Mouse (Mus musculus) kidney, postnatal 14 days (tissue): Measurements from ENCODE around the gene Gm11937.
"Not testable (repeated sequence)": the region's sequence is repeated elsewhere in the genome, so short reads cannot be mapped to it uniquely, and the experiment has no call there.

Source experiments
- DNase-seq: peaks from one replicate; pipeline ENCODE4 v3.0.0; 2022; ENCODE audit warnings: mixed read lengths

The Gm11937 gene

GRCm38 (mm10) chr11:99610089-99610488, at the start of gene Gm11937:
Gm11937 (minus strand) TSS chr11:99610189.
- DNase-seq, result not testable (repeated sequence)

GRCm38 (mm10) chr11:99659256-99659655, 49.3 kb upstream of the Gm11937 start:
- DNase-seq, result no peak

DNA sequence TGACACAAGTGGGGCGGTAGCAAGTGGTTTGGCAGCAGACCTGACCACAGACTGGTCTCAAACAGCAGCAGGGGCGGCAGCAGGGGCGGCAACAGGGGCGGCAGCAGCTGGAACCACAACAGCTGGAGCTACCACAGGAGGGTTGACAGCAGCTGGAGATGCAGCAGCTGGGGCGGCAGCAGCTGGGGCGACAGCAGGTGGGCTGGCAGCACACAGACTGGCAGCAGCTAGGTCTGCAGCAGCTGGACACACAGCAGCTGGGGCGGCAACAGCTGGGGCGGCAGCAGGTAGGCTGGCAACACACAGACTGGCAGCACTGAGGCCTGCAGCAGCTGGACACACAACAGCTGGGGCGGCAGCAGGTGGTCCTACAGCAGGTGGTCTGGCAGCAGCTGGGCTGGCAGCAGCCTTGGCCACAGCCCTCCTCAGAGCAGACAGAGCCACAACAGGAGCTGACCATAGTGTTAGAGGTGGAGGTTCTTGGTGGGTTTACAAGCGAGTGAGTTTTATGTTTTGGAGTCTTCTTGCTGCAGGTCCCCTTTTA, 48.5 kb upstream of the Gm11937 start, which contains the start of gene Gm11563:
TSS of gene Gm11563 (minus strand) at position 494 of the 544 bp plus-strand sequence.
- not testable (repeated sequence) for DNase-seq

- DNase-seq, result no peak
Measured at GRCm38 (mm10) chr11:99657051-99657450, 47.1 kb upstream of the Gm11937 start.

DNA sequence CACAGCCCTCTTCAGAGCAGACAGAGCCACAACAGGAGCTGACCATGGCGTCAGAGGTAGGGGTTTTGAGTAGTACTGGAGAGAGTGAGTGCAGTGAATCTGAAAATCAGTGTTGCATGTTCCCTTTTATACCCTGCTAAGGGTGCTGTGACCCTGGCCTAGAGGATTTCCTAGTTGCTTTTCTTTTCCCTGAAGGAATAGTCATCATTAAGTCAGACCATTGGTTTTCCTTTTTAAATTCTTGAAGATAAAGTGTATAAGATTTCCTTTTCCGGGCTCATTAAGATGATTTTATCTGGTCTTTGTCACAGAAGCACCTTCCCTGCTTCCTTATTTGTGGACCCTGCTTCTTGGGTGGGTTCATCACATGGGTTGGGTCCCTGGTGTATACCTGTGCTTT, 40.1 kb upstream of the Gm11937 start, which contains the start of gene Gm11555:
TSS of gene Gm11555 (minus strand) at position 101 of the 400 bp plus-strand sequence.
- no peak for DNase-seq

DNA sequence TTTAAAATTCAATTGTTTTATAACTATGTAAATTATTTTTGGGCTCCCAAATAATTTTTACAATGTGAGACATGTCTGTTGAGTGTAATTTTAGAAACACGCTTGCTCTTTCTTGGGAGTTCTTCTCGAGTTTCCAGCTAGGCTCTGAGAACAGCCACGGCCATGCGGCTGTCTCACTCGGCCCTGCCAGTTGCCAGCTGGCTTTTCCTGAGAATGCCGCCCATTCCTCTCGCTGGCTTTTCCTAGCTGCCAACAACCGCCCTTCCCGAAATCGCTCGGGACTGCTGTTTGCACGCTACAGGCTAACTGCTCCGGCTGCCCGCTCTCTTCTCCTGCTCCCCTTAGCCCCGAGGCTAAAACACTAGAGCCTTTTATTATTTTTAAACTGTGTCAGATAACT, 36.5 kb upstream of the Gm11937 start:
- DNase-seq, result no peak

GRCm38 (mm10) chr11:99644351-99644750, 34.4 kb upstream of the Gm11937 start:
- no peak for DNase-seq

GRCm38 (mm10) chr11:99643635-99644139, 33.7 kb upstream of the Gm11937 start, which contains the start of gene Krtap4-7:
Krtap4-7 (minus strand) TSS chr11:99644089.
- DNase-seq, result not testable (repeated sequence)

GRCm38 (mm10) chr11:99640926-99641325, 30.9 kb upstream of the Gm11937 start:
- DNase-seq, result no peak

- no peak for DNase-seq
Measured at GRCm38 (mm10) chr11:99637086-99637485, 27.1 kb upstream of the Gm11937 start.

- no peak for DNase-seq
Measured at GRCm38 (mm10) chr11:99634653-99635134, 24.7 kb upstream of the Gm11937 start, which contains the start of gene Krtap4-2. Krtap4-2 (minus strand) TSS chr11:99635084.

DNA sequence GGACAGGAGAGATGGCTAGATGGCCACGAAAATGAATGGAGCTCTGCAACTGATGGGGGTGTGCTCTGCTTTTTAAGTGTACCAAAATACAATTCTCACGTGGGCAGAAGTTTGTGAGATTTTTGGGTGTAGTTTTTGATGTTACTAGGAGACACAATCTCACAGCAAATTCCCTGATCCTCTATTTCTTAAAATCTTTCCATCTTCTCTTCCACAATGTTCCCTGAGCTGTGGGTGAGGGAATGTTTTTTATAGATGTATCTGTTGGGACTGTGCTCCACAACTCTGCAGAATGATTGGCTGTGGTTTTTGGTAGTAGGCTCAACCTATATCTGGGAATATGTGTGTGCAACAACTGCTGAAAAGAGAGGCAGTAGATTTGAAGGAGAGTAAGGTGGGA, 23.3 kb upstream of the Gm11937 start:
- no peak for DNase-seq

DNA sequence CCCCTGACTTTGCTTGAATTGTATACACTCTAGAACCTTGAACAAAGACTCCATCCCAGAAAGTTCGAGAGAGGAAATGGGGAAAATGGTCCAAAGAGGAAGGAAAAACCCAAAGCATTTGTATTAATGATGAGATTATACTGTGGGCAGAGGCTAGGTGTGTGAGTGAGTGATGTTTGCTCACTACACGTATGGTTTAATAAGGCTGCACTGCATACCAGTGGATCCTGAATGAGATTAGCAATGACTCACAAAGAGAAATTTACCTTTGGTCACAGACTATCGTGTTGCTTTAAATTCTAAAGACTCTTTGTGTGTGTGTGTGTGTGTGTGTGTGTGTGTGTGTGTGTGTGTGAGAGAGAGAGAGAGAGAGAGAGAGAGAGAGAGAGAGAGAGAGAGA, 20.9 kb upstream of the Gm11937 start:
- DNase-seq, result no peak

DNA sequence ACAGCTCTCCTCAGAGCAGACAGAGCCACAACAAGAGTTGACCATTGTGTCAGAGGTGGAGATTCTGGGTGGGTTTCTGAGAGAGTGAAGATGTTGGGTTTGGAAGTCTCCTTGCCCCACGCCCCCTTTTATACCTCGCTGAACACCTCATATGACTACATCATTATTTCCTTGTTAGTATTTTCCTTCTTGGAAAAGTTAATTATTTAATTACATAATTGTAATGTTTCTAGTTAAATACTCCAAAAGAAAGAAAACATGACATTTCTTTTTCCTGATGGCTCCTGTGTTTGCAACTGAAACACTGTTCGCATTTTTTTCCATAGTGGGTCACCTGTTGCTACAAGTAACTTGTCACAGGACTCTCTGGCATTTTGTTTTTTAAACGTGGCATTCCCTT, 18.1 kb upstream of the Gm11937 start, which contains the start of gene Krtap4-1:
TSS of gene Krtap4-1 (minus strand) at position 101 of the 400 bp plus-strand sequence.
- DNase-seq, result no peak

DNA sequence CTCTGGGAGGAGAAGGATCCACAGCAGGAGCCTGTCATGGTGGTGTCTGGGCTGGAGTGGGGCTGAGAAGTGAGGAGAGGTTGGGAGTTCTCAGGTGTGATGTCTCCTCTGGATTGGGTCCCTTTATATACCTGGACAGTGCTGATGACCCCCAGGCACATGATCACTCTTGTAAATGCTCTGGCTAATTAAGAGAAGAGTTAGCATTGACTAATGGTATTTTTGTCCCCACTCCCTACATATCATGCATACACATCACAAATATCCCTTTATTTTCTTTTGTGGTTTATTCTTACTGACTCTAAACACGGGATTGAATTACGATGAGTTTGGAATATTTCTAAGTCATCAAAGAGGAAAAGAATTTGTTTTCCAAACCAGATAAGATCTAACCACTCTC, 10.3 kb upstream of the Gm11937 start, which contains the start of gene Gm11562:
TSS of gene Gm11562 (minus strand) at position 101 of the 400 bp plus-strand sequence.
- DNase-seq, result no peak

GRCm38 (mm10) chr11:99614796-99615363, 4.9 kb upstream of the Gm11937 start, which contains the start of gene Krtap2-4:
Krtap2-4 (minus strand) TSS chr11:99614846.
- DNase-seq, result no peak

GRCm38 (mm10) chr11:99609126-99609525, 863 bp downstream of the Gm11937 start:
- DNase-seq, result no peak

GRCm38 (mm10) chr11:99603208-99603607, 6.8 kb downstream of the Gm11937 start, which contains the start of gene Gm11938:
Gm11938 (minus strand) TSS chr11:99603308.
- not testable (repeated sequence) for DNase-seq

DNA sequence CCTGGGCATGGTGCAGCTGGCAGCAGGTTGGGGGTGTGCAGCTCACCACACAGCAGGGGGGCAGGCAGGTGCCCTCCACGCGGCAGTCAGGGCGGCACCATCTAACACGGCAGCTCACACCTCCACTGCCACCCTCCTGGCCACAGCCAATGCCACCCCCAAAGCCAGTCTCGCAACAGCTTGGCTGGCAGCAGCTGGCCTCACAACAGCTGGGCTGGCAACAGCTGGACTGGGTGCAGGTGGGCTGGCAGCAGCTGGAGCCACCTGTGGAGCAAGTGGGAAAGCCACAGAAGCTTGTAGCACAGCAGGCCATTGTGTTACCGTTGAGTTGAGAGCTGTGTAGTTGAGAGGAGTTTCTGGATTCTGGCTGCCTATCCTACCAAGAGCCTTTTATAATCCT, 12.2 kb downstream of the Gm11937 start, which contains the start of gene Krtap9-3:
TSS of gene Krtap9-3 (minus strand) at position 364 of the 400 bp plus-strand sequence.
- DNase-seq, result not testable (repeated sequence)

DNA sequence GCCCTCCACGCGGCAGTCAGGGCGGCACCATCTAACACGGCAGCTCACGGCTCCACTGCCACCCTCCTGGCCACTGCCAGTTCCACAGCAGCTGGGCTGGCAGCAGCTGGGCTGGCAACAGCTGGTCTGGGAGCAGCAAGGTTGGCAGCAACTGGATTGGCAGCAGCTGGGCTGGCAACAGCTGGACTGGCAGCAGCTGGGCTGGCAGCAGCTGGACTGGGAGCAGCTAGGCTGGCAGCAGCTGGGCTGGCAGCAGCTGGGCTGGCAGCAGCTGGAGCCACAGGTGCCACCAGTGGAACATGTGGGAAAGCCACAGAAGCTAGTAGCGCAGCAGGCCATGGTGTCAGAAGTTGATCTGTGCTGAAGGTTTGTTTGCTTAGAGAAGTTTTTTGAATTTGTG, 19.0 kb downstream of the Gm11937 start, which contains the start of gene Krtap1-3:
TSS of gene Krtap1-3 (minus strand) at position 359 of the 400 bp plus-strand sequence.
- DNase-seq, result no peak

GRCm38 (mm10) chr11:99585096-99585495, 24.9 kb downstream of the Gm11937 start:
- DNase-seq, result no peak

DNA sequence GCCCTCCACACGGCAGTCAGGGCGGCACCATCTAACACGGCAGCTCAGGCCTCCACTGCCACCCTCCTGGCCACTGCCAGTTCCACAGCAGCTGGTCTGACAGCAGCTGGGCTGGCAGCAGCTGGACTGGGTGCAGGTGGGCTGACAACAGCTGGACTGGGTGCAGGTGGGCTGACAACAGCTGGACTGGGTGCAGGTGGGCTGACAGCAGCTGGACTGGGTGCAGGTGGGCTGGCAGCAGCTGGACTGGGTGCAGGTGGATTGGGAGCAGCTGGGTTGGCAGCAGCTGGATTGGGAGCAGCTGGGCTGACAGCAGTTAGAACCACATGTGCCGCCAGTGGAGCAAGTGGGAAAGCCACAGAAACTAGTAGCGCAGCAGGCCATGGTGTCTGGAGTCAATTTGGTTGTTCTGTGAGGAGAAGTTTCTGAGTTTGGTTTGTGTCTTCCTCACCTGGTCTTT, 26.7 kb downstream of the Gm11937 start, which contains the start of gene Krtap1-4:
TSS of gene Krtap1-4 (minus strand) at position 410 of the 460 bp plus-strand sequence.
- no peak for DNase-seq

GRCm38 (mm10) chr11:99581564-99581963, 28.4 kb downstream of the Gm11937 start:
- DNase-seq, result no peak
